9 mouse cellular contexts compared by ENCODE assay signal in the genomic region with DNA sequence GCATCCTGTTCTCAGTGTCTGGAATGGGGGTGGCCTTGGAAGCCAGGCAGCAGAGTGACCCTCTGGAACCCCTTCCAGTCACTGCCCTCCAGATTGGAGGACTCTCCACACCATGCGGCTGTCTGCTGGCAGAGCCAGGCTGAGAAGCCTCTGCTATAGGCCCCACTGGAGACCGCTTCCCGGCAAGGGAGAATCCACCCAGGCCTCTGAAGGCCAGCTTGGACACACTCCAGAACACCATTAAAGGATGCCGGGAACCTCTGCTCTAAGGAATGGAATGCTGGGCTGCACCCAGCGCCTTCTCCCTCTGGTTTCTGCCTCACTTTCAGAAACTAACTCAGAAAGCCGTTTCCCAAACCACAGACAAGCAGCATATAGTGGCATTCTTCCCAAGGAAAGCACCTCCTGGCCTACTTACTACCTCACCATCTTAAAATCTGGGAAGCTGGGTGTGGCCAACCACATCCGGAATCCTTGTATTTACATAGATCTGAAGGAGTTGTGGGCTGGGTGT. TPM values are rescaled to one million over a fixed set of nuclear protein-coding genes. Genes with fewer than 3 reads are reported as not detected.
DNase-seq lines count a peak whose midpoint lies in the region; ATAC-seq and TF ChIP-seq lines count a peak whose summit lies in the region.
"Had no signal": no experiment of that assay in that cellular context is flagged by ENCODE, and none has a peak within 500 bp of the region (broad histone marks: within the 10 kb centered on the region; RNA-seq: fewer than 3 reads in every experiment).

No protein-coding gene starts in this region.

- TF ChIP-seq CTCF in intestine, postnatal 0 days (IDR thresholded peaks at IDR 0.05; ENCODE audit: low read depth) = no peak

- H3K27me3 ChIP-seq in midbrain, embryonic 13.5 days = no peaks in the 10 kb centered on the region
- no peaks in the 10 kb centered on the region for H3K27me3 ChIP-seq in midbrain, embryonic 10.5 days (ENCODE audit: low read depth, poor library complexity, severe bottlenecking)
- H3K27me3 ChIP-seq in intestine, postnatal 0 days (replicated peaks; ENCODE audit: control insufficient read depth, insufficient read depth, low read length) = no peaks in the 10 kb centered on the region
- no peaks in the 10 kb centered on the region for H3K27me3 ChIP-seq in stomach, embryonic 15.5 days (replicated peaks)

- H3K4me2 ChIP-seq in midbrain, embryonic 13.5 days (replicated peaks) = no peak overlapping the region
- H3K4me2 ChIP-seq in intestine, postnatal 0 days (replicated peaks; ENCODE audit: low read depth) = no peak overlapping the region
- H3K4me2 ChIP-seq in stomach, embryonic 15.5 days = peak overlapping the region; percentile 5

- ATAC-seq in midbrain, embryonic 13.5 days = no peak
- no peak for ATAC-seq in intestine, postnatal 0 days
- ATAC-seq in stomach, embryonic 15.5 days (ENCODE audit: insufficient read depth, low FRiP score, low read depth) = no peak

- peaks cover 40% of the 10 kb centered on the region for H3K4me1 ChIP-seq in midbrain, embryonic 13.5 days (replicated peaks)
- peaks cover 49% of the 10 kb centered on the region for H3K4me1 ChIP-seq in midbrain, embryonic 10.5 days
- H3K4me1 ChIP-seq in intestine, postnatal 0 days (replicated peaks; ENCODE audit: control insufficient read depth, insufficient read depth, low read length) = peaks cover 24% of the 10 kb centered on the region
- peaks cover 59% of the 10 kb centered on the region for H3K4me1 ChIP-seq in stomach, embryonic 15.5 days

- H3K9ac ChIP-seq in midbrain, embryonic 13.5 days (replicated peaks) = 0 out of 2 replicates have a peak overlapping the region, but pooled peaks have one; percentile 16
- H3K9ac ChIP-seq in intestine, postnatal 0 days (ENCODE audit: low read depth, low read length) = no peak overlapping the region
- no peak overlapping the region for H3K9ac ChIP-seq in stomach, embryonic 15.5 days

- no peak overlapping the region for H3K4me3 ChIP-seq in midbrain, embryonic 13.5 days (replicated peaks)
- H3K4me3 ChIP-seq in midbrain, embryonic 10.5 days = no peak overlapping the region
- H3K4me3 ChIP-seq in intestine, postnatal 0 days (ENCODE audit: low read depth, low read length) = no peak overlapping the region
- 0 out of 2 replicates have a peak overlapping the region, but pooled peaks have one; percentile 1 for H3K4me3 ChIP-seq in stomach, embryonic 15.5 days (replicated peaks)

- H3K27ac ChIP-seq in midbrain, embryonic 13.5 days = no peak overlapping the region
- no peak overlapping the region for H3K27ac ChIP-seq in midbrain, embryonic 10.5 days (replicated peaks)
- H3K27ac ChIP-seq in intestine, postnatal 0 days (ENCODE audit: low read depth, low read length) = peak overlapping the region; percentile 57; the same call in 1 of the 2 replicates
- peak overlapping the region; percentile 46 for H3K27ac ChIP-seq in stomach, embryonic 15.5 days

- H3K36me3 ChIP-seq in midbrain, embryonic 13.5 days = 0 out of 2 replicates have a peak, but pooled peaks cover 21% of the 10 kb centered on the region
- H3K36me3 ChIP-seq in midbrain, embryonic 10.5 days = peaks cover 65% of the 10 kb centered on the region
- peaks cover 32% of the 10 kb centered on the region; the same call in 1 of the 2 replicates for H3K36me3 ChIP-seq in intestine, postnatal 0 days (ENCODE audit: control insufficient read depth, insufficient read depth)
- peaks cover 34% of the 10 kb centered on the region for H3K36me3 ChIP-seq in stomach, embryonic 15.5 days

- no peaks in the 10 kb centered on the region for H3K9me3 ChIP-seq in midbrain, embryonic 13.5 days
- no peaks in the 10 kb centered on the region for H3K9me3 ChIP-seq in midbrain, embryonic 10.5 days (replicated peaks)
- no peaks in the 10 kb centered on the region for H3K9me3 ChIP-seq in intestine, postnatal 0 days (ENCODE audit: control insufficient read depth)
- no peaks in the 10 kb centered on the region for H3K9me3 ChIP-seq in stomach, embryonic 15.5 days

- 88% methylated on average over 7 of the region's 7 CpGs for WGBS in midbrain, embryonic 13.5 days
- 94% methylated on average over 7 of the region's 7 CpGs for WGBS in midbrain, embryonic 10.5 days
- 58% methylated on average over 7 of the region's 7 CpGs for WGBS in intestine, postnatal 0 days
- WGBS in stomach, embryonic 15.5 days = 63% methylated on average over 7 of the region's 7 CpGs

- peak; percentile 18 for DNase-seq in adrenal gland, postnatal 25 days
- no peak for DNase-seq in adrenal gland, postnatal 4 days (ENCODE audit: low spot score in 2 of 2)
- DNase-seq in midbrain, embryonic 10.5 days (ENCODE audit: low spot score) = no peak
- no peak for DNase-seq in cerebellum, adult 18-20 months
- DNase-seq in retina, postnatal 1 day = no peak

RNA-seq across cellular contexts. Expression of a gene that starts 2.9 kb away (rescaled TPM):
- 10.1 and 13.2 TPM in 2 replicates for total RNA-seq in adrenal gland, postnatal 25 days (2021)
- total RNA-seq in adrenal gland, postnatal 4 days (2021) = 10 to 100 TPM; 18.1 to 21.7 TPM
- polyA plus RNA-seq in midbrain, embryonic 13.5 days (2015; fragmentation: Nextera tagmentation; extraction: Ambion mirVana) = 4.1 and 4.3 TPM in 2 replicates
- 3.5 TPM in 2 replicates for polyA plus RNA-seq in midbrain, embryonic 10.5 days (2016; fragmentation: Nextera tagmentation; extraction: Ambion mirVana)
- polyA plus RNA-seq in intestine, postnatal 0 days (2015; fragmentation: Nextera tagmentation; extraction: Ambion mirVana) = 7.0 and 9.2 TPM in 2 replicates
- 7.2 and 7.4 TPM in 2 replicates for polyA plus RNA-seq in stomach, embryonic 15.5 days (2015; fragmentation: Nextera tagmentation; extraction: Ambion mirVana)

RNA-seq across cellular contexts. Expression of a gene that starts 3.1 kb away (rescaled TPM):
- 14.3 and 18.4 TPM in 2 replicates for total RNA-seq in adrenal gland, postnatal 25 days (2021)
- 10 to 100 TPM; 78.3 to 82.1 TPM for total RNA-seq in adrenal gland, postnatal 4 days (2021)
- 34.5 and 36.2 TPM in 2 replicates for polyA plus RNA-seq in midbrain, embryonic 13.5 days (2015; fragmentation: Nextera tagmentation; extraction: Ambion mirVana)
- 123 and 137 TPM in 2 replicates for polyA plus RNA-seq in midbrain, embryonic 10.5 days (2016; fragmentation: Nextera tagmentation; extraction: Ambion mirVana)
- 36.3 and 44.8 TPM in 2 replicates for polyA plus RNA-seq in intestine, postnatal 0 days (2015; fragmentation: Nextera tagmentation; extraction: Ambion mirVana)
- polyA plus RNA-seq in stomach, embryonic 15.5 days (2015; fragmentation: Nextera tagmentation; extraction: Ambion mirVana) = 139 and 142 TPM in 2 replicates

RNA-seq across cellular contexts. Expression of a gene that starts 13.3 kb away (rescaled TPM):
- 1.00 and 1.8 TPM in 2 replicates for total RNA-seq in adrenal gland, postnatal 25 days (2021)
- total RNA-seq in adrenal gland, postnatal 4 days (2021) = 1 to 10 TPM; 2.1 to 3.0 TPM
- polyA plus RNA-seq in midbrain, embryonic 13.5 days (2015; fragmentation: Nextera tagmentation; extraction: Ambion mirVana) = 0.55 and 0.70 TPM in 2 replicates
- 0.14 and 0.58 TPM in 2 replicates for polyA plus RNA-seq in midbrain, embryonic 10.5 days (2016; fragmentation: Nextera tagmentation; extraction: Ambion mirVana)
- 0.29 and 0.37 TPM in 2 replicates for polyA plus RNA-seq in intestine, postnatal 0 days (2015; fragmentation: Nextera tagmentation; extraction: Ambion mirVana)
- 0.53 and 1.3 TPM in 2 replicates for polyA plus RNA-seq in stomach, embryonic 15.5 days (2015; fragmentation: Nextera tagmentation; extraction: Ambion mirVana)
- total RNA-seq: hematopoietic stem cell, adult 5-6 weeks had no signal

RNA-seq across cellular contexts. Expression of a gene that starts 13.3 kb away (rescaled TPM):
- 98.3 and 108 TPM in 2 replicates for total RNA-seq in adrenal gland, postnatal 25 days (2021)
- 10 to 100 TPM; 81.3 to 86.8 TPM for total RNA-seq in adrenal gland, postnatal 4 days (2021)
- 14.3 and 15.0 TPM in 2 replicates for polyA plus RNA-seq in midbrain, embryonic 13.5 days (2015; fragmentation: Nextera tagmentation; extraction: Ambion mirVana)
- polyA plus RNA-seq in midbrain, embryonic 10.5 days (2016; fragmentation: Nextera tagmentation; extraction: Ambion mirVana) = 36.2 and 39.4 TPM in 2 replicates
- polyA plus RNA-seq in intestine, postnatal 0 days (2015; fragmentation: Nextera tagmentation; extraction: Ambion mirVana) = 116 and 129 TPM in 2 replicates
- 132 and 137 TPM in 2 replicates for polyA plus RNA-seq in stomach, embryonic 15.5 days (2015; fragmentation: Nextera tagmentation; extraction: Ambion mirVana)

RNA-seq across cellular contexts. Expression of a gene that starts 25.3 kb away (rescaled TPM):
- not detected in 2 replicates for total RNA-seq in adrenal gland, postnatal 25 days (2021)
- total RNA-seq in adrenal gland, postnatal 4 days (2021) = 1 to 10 TPM in 1 of 2 experiments, under 1 TPM in 1; 0.87 to 1.7 TPM
- polyA plus RNA-seq in midbrain, embryonic 13.5 days (2015; fragmentation: Nextera tagmentation; extraction: Ambion mirVana) = not detected in 2 replicates
- polyA plus RNA-seq in midbrain, embryonic 10.5 days (2016; fragmentation: Nextera tagmentation; extraction: Ambion mirVana) = 1.4 and 2.2 TPM in 2 replicates
- polyA plus RNA-seq in intestine, postnatal 0 days (2015; fragmentation: Nextera tagmentation; extraction: Ambion mirVana) = not detected in 2 replicates
- polyA plus RNA-seq in stomach, embryonic 15.5 days (2015; fragmentation: Nextera tagmentation; extraction: Ambion mirVana) = 2.0 and 7.2 TPM in 2 replicates

Comparison
In these comparisons a context has a peak if more than half of its experiments do, and no peak if none do; other contexts are left out.
1. H3K27ac ChIP-seq: peak in intestine, postnatal 0 days (single experiment) and stomach, embryonic 15.5 days (single experiment); none in midbrain, embryonic 13.5 days (single experiment) and midbrain, embryonic 10.5 days (single experiment).